Mouse (Mus musculus) urinary bladder, adult 18-20 months (tissue): Measurements from ENCODE around the gene Gm37240.

Source experiments
- DNase-seq, 2 experiments: peaks; one replicate each; pipeline ENCODE4 v3.0.0; 2022; ENCODE audit warnings: low spot score in 2 of 2, mixed read lengths in 2 of 2

The Gm37240 gene

GRCm38 (mm10) chr3:85635126-85635419 is 252.2 kb downstream of the Gm37240 start:
- peak in 1 of 2 experiments; percentile 31 for DNase-seq

- no peak for DNase-seq
Measured at GRCm38 (mm10) chr3:85634389-85635125, 252.8 kb downstream of the Gm37240 start.

- DNase-seq = no peak
Measured at GRCm38 (mm10) chr3:85633733-85634132, 253.6 kb downstream of the Gm37240 start.

GRCm38 (mm10) chr3:85629895-85630510 is 257.3 kb downstream of the Gm37240 start:
- DNase-seq = peak in 1 of 2 experiments; percentile 66

- DNase-seq = no peak
Measured at GRCm38 (mm10) chr3:85619751-85620150, 267.6 kb downstream of the Gm37240 start.

GRCm38 (mm10) chr3:85619345-85619744 is 268.0 kb downstream of the Gm37240 start:
- no peak for DNase-seq

- DNase-seq = no peak
Measured at GRCm38 (mm10) chr3:85618885-85619284, 268.4 kb downstream of the Gm37240 start.

- DNase-seq = no peak
Measured at GRCm38 (mm10) chr3:85616389-85616788, 270.9 kb downstream of the Gm37240 start.

- DNase-seq = no peak
Measured at GRCm38 (mm10) chr3:85607753-85608152, 279.6 kb downstream of the Gm37240 start.

- DNase-seq = no peak
Measured at GRCm38 (mm10) chr3:85606912-85607311, 280.4 kb downstream of the Gm37240 start.

- no peak for DNase-seq
Measured at GRCm38 (mm10) chr3:85603811-85604210, 283.5 kb downstream of the Gm37240 start.

GRCm38 (mm10) chr3:85601841-85602305 is 285.4 kb downstream of the Gm37240 start:
- no peak for DNase-seq

GRCm38 (mm10) chr3:85599526-85599925 is 287.8 kb downstream of the Gm37240 start:
- DNase-seq = no peak

GRCm38 (mm10) chr3:85594452-85594851 is 292.9 kb downstream of the Gm37240 start:
- no peak for DNase-seq

GRCm38 (mm10) chr3:85592640-85593252 is 294.6 kb downstream of the Gm37240 start:
- no peak for DNase-seq

GRCm38 (mm10) chr3:85592067-85592466 is 295.3 kb downstream of the Gm37240 start:
- DNase-seq = no peak

GRCm38 (mm10) chr3:85590090-85590754 is 297.1 kb downstream of the Gm37240 start:
- no peak for DNase-seq

- DNase-seq = no peak
Measured at GRCm38 (mm10) chr3:85588701-85589100, 298.6 kb downstream of the Gm37240 start.

- no peak for DNase-seq
Measured at GRCm38 (mm10) chr3:85584966-85585365, 302.4 kb downstream of the Gm37240 start.

GRCm38 (mm10) chr3:85583194-85583593 is 304.1 kb downstream of the Gm37240 start:
- DNase-seq = no peak

- no peak for DNase-seq
Measured at GRCm38 (mm10) chr3:85582726-85583125, 304.6 kb downstream of the Gm37240 start.
